Mouse (Mus musculus) Patski (cell line): ENCODE results near the gene Pdss2. TPM values are rescaled to one million over a fixed set of nuclear protein-coding genes. Genes with fewer than 3 reads are reported as not detected.
"Not testable (repeated sequence)": the region's sequence is repeated elsewhere in the genome, so short reads cannot be mapped to it uniquely, and the experiment has no call there.

Experiments
- ATAC-seq: fragments of 100-300 bp; one replicate; pipeline ENCODE4 v1.8.0; 2021
- CTCF ChIA-PET: fragments of 350-600 bp; sonication (Branson Sonifier 250); formaldehyde crosslinking; loops from one replicate; lab custom pipeline; 2022; ENCODE audit warnings: inconsistent platforms; lab: Charles Lee
- POLR2A ChIA-PET: fragments of 350-600 bp; sonication (Branson Sonifier 250); formaldehyde crosslinking; loops from one replicate; lab custom pipeline; 2022; ENCODE audit warnings: antibody characterized with exemption, inconsistent platforms; lab: Charles Lee
- DNase-seq: peaks from one replicate; pipeline ENCODE4 v3.0.0-alpha.2; 2011; ENCODE audit warnings: low read depth, low spot score
- H3K27me3 ChIP-seq: fragments of 371-371 bp; one replicate; pipeline ENCODE4 v1.5.1; 2021
- CTCF ChIP-seq: fragments of 100-300 bp; IDR thresholded peaks from one replicate; pipeline ENCODE4 v1.5.1; 2021
- in situ Hi-C: fragments of 300-500 bp; cut with MboI; formaldehyde crosslinking; loops from 3 replicates; pipeline ENCODE4 v1.11.1; 2018; ENCODE audit warnings: low pct_unique_long_range_greater_than_20kb, mixed read lengths
- polyA plus RNA-seq: library from polyadenylated mRNA; unstranded; gene quantifications from one replicate; pipeline ENCODE4 v1.2.3, GENCODE M21; 2021

The Pdss2 gene
- polyA plus RNA-seq, 1 experiment from 2014 or later = 14.1 TPM

DNA sequence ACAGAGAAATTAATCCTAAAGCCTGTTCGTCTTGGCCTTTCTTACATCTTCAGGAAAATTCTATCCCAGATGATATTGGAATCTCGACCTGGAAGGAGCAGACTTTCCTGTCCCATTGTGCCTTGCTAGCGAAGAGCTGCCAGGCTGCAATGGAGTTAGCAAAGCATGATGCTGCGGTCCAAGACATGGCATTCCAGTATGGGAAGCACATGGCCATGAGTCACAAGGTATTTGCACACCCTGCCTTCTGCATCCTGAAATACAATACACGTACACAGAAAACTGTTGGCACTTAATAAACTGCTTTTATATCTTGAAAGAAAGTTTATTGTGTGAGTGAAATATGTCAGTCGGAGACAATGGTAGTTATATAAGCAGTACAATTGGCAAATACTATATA is 172.5 kb downstream of the Pdss2 start:
- H3K27me3 ChIP-seq = no peaks in the 10 kb centered on the region
- ChIA-PET POLR2A (no interaction called here), CTCF (interaction anchor here (0.6 kb wide), 1 partner anchor 14 kb away, joined by 3 read pairs; no protein-coding TSS in a partner anchor)
- no peak for DNase-seq
- in situ Hi-C loops = no loop called here
- TF ChIP-seq CTCF = no peak
- no peak for ATAC-seq

DNA sequence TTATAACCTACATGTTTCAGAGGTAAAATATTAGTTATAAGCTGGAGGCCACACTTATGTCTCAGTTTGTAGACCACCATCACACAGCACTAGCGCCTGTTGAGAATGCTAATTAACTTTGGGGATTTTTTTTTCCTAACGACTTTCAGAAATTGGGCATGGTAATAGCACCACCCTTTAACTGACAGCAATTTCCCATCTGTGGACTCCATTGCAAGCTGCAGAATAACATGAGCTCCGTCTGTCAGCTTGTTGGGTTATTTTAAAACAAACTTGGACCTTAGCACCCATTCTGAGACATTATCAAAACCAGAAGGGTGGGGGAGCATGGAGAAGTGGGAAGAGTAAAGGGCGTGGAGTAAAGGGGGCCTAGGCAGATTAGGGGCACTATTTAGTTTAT is 174.5 kb downstream of the Pdss2 start:
- in situ Hi-C loops = no loop called here
- ChIA-PET POLR2A (no interaction called here), CTCF (no interaction called here)
- TF ChIP-seq CTCF = no peak
- H3K27me3 ChIP-seq = no peaks in the 10 kb centered on the region
- no peak for ATAC-seq
- no peak for DNase-seq

DNA sequence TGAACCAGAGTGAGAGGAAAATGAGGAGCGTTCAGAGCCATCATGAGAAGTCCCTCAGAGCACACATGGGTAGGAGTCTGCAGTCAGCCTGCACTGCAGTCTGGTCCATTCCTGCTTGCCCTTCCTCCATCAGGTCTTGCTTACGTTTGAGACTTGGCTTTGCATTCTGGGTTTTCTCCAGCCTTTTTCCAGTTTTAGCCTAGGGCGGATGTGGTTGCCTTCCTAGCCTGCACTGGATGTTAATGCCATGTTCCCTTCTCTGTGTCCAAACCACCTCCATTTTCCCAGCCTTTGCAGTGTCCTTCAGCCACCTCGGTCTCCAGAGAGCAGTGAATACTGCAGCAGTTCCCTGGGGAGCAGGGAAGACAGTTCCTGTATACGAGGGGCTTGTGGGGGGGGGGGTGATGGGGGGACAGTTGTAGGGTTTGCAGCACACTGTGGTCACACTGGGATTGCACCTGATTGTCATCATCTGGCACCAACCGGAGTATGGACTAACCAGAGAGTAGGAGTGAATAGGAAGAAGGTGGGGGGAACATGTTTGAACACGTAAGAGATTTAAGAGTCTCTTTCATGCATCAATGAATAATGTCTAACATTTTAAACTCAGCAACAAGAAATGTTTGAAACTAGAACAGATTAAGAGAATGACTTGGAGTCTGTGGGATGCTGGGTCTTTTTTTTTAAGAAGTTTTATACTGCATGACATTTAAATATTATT is 178.5 kb downstream of the Pdss2 start:
- in situ Hi-C loops = no loop called here
- ATAC-seq = no peak
- no peak for DNase-seq
- ChIA-PET POLR2A (interaction anchor here (0.7 kb wide), 1 partner anchor 35 kb away, joined by 4 read pairs; no protein-coding TSS in a partner anchor), CTCF (interaction anchor here (0.8 kb wide), 1 partner anchor 42 kb away, joined by 3 read pairs; no protein-coding TSS in a partner anchor)
- H3K27me3 ChIP-seq = no peaks in the 10 kb centered on the region
- no peak for TF ChIP-seq CTCF

DNA sequence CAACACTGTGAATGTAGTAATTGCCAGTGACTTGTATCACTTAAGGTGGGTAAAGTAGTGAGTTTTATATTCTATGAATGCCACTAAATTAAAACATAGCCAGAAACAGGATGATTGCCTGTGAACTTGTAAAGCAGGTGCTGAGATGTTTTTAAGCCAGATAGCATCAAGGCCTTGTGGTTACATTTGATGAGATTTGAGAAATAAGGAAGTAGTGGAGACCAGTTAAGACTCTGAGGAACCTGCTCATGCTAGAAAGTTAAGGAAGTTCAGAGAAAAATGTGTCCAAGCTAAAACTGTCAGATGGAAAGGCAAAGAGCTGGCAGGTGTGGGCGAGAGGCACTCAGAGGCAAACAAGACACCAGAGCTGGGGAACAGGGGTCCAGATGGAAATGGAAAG is 184.8 kb downstream of the Pdss2 start:
- no peak for DNase-seq
- TF ChIP-seq CTCF = no peak
- no peak for ATAC-seq
- ChIA-PET CTCF (no interaction called here), POLR2A (no interaction called here)
- no peaks in the 10 kb centered on the region for H3K27me3 ChIP-seq
- in situ Hi-C loops = no loop called here

DNA sequence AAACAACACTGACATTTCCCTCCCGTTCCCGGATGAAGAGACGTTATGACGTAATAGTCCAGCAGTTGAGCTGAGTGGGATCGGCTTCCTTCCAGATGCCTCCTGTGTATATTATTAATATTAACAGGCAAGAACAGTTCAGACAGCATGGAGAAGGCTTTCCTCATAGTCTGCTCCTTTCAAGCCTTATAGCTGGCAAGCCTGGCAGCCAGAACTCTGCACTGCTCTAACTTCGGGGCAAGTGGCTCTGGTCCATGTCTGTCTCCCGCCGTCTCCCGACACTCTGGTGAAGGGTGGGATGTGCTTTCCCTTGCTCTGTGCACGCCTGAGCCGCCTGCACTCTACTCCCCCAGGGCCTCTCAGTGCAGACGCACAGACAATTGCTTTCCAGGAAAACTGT is 185.6 kb downstream of the Pdss2 start:
- H3K27me3 ChIP-seq = no peaks in the 10 kb centered on the region
- ChIA-PET POLR2A (no interaction called here), CTCF (no interaction called here)
- in situ Hi-C loops = no loop called here
- ATAC-seq (no peak), DNase-seq (no peak)
- TF ChIP-seq CTCF = no peak

DNA sequence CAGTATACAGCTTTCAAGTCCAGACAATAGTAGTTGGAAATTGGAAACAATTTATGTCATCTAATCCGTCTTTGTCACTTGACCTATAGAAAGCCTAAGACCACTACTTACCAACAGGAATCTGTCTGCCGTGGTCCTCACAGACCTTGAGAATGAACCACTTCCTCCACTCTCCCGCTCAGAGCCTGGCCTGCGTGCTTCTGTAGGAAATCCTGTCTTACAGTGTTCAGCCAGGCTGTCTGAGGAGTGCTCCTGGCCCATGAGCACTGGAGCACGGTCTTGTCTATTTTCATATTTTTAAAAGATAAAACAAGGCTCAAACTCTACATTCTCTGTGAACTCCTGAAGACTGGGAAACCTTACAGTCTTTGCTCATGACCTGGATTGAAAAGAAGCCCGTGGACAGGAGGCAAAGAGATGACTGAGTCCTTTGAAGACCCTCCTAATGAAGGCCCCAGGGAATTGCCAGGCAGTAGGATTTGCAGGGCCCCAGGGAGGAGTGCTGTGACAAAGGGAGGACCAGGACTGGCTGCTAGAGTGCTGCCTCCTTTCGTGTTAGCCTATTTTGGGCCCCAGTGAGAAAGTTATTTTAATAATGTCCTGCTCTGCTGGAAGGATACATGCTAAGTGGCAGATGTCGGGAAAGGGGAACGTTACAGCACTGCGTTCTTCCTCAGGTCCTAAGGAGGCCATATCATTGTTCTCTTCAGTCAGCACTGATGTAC is 188.4 kb downstream of the Pdss2 start:
- DNase-seq (no peak), ATAC-seq (no peak)
- H3K27me3 ChIP-seq = no peaks in the 10 kb centered on the region
- in situ Hi-C loops = no loop called here
- TF ChIP-seq CTCF = no peak
- CTCF ChIA-PET = no interaction called here
- POLR2A ChIA-PET = interaction anchor here (0.6 kb wide), 1 partner anchor 10 kb away, joined by 3 read pairs; no protein-coding TSS in a partner anchor

DNA sequence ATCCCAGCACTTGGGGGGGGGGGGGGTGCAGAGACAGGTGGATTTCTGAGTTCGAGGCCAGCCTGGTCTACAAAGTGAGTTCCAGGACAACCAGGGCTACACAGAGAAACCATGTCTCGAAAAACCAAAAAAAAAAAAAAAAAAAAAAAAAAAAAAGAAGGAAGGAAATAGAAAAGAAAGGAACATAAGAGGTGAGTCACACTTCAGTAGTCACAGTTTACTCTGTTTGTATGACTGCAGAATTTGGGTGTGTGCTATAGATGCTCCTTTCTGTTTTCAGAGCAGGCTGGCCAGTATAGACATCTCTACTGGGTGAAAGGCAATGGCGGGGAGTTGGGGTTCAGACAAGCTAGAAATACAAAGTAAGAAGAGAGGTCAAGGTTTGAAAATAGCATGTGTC is 189.9 kb downstream of the Pdss2 start:
- in situ Hi-C loops = not testable (repeated sequence)

DNA sequence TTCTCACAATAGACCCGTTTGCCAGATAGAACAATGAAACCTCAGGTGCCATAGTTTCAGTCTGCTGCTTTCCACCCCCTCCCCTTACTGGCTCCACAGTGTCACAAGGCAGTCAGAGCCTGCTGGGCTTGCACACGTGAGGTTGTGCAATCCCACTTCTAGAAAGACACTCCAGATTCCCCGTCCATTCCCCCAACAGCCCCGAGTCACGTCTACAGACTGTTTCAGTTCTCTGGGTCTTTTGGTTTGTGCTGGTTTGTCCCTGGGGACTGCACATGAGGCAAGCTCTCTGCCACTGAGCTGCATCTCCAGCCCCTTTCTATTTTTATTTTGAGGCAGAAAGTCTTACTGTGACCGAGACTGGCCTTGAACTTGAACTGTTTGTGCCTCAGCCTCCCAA is 196.1 kb downstream of the Pdss2 start:
- TF ChIP-seq CTCF = no peak
- ATAC-seq (no peak), DNase-seq (no peak)
- POLR2A ChIA-PET = no interaction called here
- no peaks in the 10 kb centered on the region for H3K27me3 ChIP-seq
- CTCF ChIA-PET = no interaction called here
- in situ Hi-C loops = no loop called here

More for the DNA sequence above, 189.9 kb downstream of the Pdss2 start:
- POLR2A ChIA-PET, DNase-seq, ATAC-seq, H3K27me3 ChIP-seq, CTCF ChIA-PET: not testable (repeated sequence)

DNA sequence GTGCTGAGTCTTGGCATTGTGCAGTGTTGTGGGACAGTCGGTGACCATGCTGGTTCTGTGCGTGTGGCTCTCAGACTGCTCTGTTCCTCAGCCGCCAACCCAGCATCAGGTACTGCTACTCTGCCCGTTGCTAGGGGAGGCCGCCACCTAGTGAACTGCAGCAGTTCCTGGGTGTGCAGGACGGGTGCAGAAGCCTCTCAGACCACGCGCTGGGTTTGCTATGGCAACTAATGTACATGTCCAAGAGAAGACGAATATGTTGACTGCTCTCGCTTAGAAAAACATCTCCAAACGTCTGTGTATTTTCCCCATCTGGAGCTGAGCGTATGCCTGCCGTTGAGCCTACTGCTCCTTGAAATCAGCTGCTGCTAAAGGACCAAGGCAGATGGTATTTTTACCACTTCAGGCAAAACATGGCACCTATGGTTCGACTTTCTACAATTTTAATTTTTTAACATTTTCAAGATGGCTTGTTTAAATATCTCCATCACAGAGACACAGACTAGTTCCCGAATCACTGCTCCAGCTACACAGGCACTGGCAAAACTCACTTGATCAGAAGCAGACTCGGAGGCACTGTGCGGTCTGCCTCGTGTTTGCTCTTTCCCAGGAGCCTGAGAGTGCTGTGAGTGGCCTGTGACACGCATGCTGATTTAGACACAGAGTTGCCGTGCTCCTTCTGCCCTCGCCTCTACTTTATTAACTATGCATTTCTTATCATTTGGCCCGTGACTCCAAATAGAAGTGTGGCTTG is 199.6 kb downstream of the Pdss2 start:
- no peak for DNase-seq

DNA sequence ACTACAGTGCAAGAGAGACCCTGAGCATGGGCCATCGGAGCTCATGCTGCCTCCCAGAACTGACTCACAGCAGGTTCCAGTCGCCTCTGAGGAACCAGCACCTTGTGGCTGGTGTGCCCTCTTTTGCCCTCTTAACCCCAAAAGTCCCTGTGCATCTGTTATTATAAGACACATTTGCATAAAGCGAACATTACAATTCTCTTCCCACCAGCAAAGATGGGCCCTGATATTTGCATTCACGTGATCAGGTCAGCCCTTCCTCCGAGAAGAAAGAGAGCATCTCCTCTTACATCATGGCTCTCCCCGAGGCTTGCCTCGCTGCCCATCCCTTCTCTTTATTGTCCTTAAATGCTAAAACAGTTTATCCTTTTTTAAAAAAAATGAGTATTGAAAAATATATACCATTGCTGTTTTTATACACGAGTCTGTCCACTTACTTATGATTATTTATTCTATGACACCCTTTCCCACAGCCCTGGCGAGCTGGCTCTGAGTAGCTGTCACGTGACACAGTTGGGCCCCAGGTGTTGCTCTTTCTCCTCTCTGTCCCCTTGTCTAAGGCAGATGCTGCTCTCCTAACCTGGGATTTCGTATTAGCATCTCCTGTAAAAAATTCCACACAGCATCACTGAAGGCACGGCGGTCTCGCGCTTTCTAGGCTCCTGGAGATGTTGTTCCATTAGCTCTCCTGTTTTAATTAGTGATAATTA is 200.9 kb downstream of the Pdss2 start:
- H3K27me3 ChIP-seq = no peaks in the 10 kb centered on the region
- ChIA-PET CTCF (interaction anchor here (1.4 to 2.0 kb wide), 2 partner anchors 12 to 17 kb away, joined by 3 to 6 read pairs; no protein-coding TSS in a partner anchor), POLR2A (interaction anchor here (0.6 kb wide), 1 partner anchor 43 kb away, joined by 3 read pairs; no protein-coding TSS in a partner anchor)
- DNase-seq (no peak), ATAC-seq (no peak)
- in situ Hi-C loops = no loop called here
- no peak for TF ChIP-seq CTCF

More for the DNA sequence above, 199.6 kb downstream of the Pdss2 start:
- H3K27me3 ChIP-seq = no peaks in the 10 kb centered on the region
- CTCF ChIA-PET = no interaction called here
- no peak for ATAC-seq
- TF ChIP-seq CTCF = no peak
- in situ Hi-C loops = no loop called here
- POLR2A ChIA-PET = no interaction called here
